Mouse (Mus musculus): ENCODE results near the gene Tldc1. TPM values are rescaled to one million over a fixed set of nuclear protein-coding genes. Genes with fewer than 3 reads are reported as not detected.

Tldc1 gene
- polyA plus RNA-seq, 1 experiment = 3.2 TPM

DNA sequence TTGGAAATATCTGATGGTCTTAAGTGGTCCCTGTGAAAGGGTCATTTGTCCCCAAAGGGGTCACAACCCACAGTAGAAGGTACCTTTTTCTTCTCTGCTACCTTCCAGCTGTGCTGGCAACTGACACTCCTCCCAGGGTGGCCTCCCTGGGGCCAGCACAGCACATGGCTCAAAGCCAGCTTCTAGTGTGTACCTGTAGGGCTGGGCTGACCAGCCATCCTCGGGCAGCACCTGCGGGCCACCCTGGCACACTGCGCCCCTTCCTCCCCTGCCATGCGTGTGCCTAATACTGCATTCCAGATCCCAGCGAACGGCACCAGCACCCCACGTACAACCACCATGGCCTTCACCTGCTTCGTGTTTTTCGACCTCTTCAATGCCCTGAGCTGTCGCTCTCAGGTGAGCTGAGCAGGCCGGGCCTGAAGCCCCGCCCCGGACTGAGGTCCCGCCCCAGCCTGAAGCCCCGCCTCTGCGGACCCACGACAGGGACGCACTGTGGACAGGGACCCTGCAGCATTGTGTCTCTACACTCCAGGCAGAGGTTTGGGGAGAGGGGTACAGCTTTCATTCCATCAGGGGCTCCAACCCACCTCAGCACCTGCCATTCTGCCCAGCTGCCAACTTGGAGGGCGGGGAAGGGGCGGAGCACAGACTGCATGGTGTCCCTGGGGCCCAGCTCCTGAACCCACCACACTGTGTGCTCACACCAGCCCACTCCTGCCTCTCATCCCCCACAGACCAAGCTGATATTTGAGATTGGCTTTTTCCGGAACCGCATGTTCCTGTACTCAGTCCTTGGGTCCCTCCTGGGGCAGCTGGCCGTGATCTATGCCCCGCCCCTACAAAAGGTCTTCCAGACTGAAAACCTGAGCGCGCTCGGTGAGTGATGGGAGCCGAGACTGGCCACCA, 22.7 kb downstream of the Tldc1 start:
- Histone ChIP-seq H3K4me1 (ENCODE audit: control insufficient read depth, insufficient read depth, low read length) (peaks cover 4% of the 10 kb centered on the region; the same call in 1 of the 2 replicates), H3K27ac (ENCODE audit: control insufficient read depth, insufficient read depth, low read depth, low read length, poor library complexity) (no peak overlapping the region), H3K4me3 (replicated peaks; ENCODE audit: control insufficient read depth, low read depth, low read length) (peak overlapping the region; percentile 54)
- 13% methylated on average over 28 of the region's 28 CpGs for WGBS
- TF ChIP-seq POLR2A (IDR thresholded peaks at IDR 0.05; ENCODE audit: borderline replicate concordance, control insufficient read depth, low read depth, low read length) (no peak), CTCF (IDR thresholded peaks at IDR 0.05; ENCODE audit: control insufficient read depth, insufficient read depth, low read length) (no peak)

GRCm38 (mm10) chr8:119744604-119745003, 33.6 kb downstream of the Tldc1 start:
- WGBS = 70% methylated on average over 4 of the region's 4 CpGs
- TF ChIP-seq POLR2A (IDR thresholded peaks at IDR 0.05; ENCODE audit: borderline replicate concordance, control insufficient read depth, low read depth, low read length) (no peak), CTCF (IDR thresholded peaks at IDR 0.05; ENCODE audit: control insufficient read depth, insufficient read depth, low read length) (no peak)
- no peaks in the 10 kb centered on the region for H3K4me1 ChIP-seq (ENCODE audit: control insufficient read depth, insufficient read depth, low read length)
- no peak overlapping the region for H3K27ac ChIP-seq (ENCODE audit: control insufficient read depth, insufficient read depth, low read depth, low read length, poor library complexity)
- no peak overlapping the region for H3K4me3 ChIP-seq (replicated peaks; ENCODE audit: control insufficient read depth, low read depth, low read length)

GRCm38 (mm10) chr8:119743291-119744026, 34.8 kb downstream of the Tldc1 start:
- peak; percentile 64 for TF ChIP-seq CTCF (IDR thresholded peaks at IDR 0.05; ENCODE audit: control insufficient read depth, insufficient read depth, low read length)
- TF ChIP-seq POLR2A (IDR thresholded peaks at IDR 0.05; ENCODE audit: borderline replicate concordance, control insufficient read depth, low read depth, low read length) = no peak
- Histone ChIP-seq H3K4me1 (ENCODE audit: control insufficient read depth, insufficient read depth, low read length) (no peaks in the 10 kb centered on the region), H3K27ac (ENCODE audit: control insufficient read depth, insufficient read depth, low read depth, low read length, poor library complexity) (no peak overlapping the region), H3K4me3 (replicated peaks; ENCODE audit: control insufficient read depth, low read depth, low read length) (no peak overlapping the region)
- 67% methylated on average over 13 of the region's 13 CpGs for WGBS

DNA sequence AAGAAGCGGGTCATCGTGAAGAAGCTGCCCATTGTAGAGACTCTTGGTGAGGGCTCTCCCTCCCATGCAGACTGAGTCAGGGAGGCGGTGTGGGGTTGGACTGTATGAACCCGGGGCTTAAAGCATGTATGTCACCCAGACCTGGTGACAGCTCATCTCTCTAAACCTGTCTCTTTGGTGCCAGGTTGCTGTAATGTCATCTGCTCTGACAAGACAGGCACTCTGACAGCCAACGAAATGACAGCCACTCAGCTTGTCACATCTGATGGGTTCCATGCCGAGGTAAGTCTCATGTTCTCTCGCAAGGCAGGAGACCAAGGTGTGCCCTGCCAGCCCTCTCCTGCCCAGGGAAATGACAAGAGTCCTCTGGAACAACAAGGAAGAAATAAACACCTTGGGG, 35.8 kb downstream of the Tldc1 start:
- whole genome bisulfite sequencing = 83% methylated on average over 7 of the region's 7 CpGs
- Histone ChIP-seq H3K27ac (ENCODE audit: control insufficient read depth, insufficient read depth, low read depth, low read length, poor library complexity) (no peak overlapping the region), H3K4me3 (replicated peaks; ENCODE audit: control insufficient read depth, low read depth, low read length) (no peak overlapping the region), H3K4me1 (ENCODE audit: control insufficient read depth, insufficient read depth, low read length) (no peaks in the 10 kb centered on the region)
- TF ChIP-seq CTCF (IDR thresholded peaks at IDR 0.05; ENCODE audit: control insufficient read depth, insufficient read depth, low read length) = no peak
- TF ChIP-seq POLR2A (IDR thresholded peaks at IDR 0.05; ENCODE audit: borderline replicate concordance, control insufficient read depth, low read depth, low read length) = no peak

DNA sequence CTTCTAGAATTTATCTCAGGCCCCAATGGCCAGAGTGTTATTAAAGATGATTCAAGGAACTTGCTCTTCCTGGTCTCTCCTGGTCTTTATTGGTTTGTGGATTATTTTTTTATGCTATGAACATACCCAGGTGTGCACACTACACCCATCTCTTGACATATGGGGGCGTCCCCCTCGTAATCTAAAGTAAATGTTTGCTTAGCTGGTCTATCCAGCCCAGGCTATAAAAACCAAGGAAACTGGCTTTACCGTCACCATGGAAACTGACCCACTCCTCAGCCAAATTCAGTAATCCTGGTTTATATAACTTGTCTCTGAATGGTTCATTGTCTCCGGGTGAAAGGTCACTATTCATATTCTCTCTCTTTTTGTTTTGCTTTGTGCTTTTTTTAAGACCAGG, 37.6 kb downstream of the Tldc1 start:
- WGBS = 78% methylated on average over 4 of the region's 4 CpGs

GRCm38 (mm10) chr8:119738129-119738907, 39.9 kb downstream of the Tldc1 start:
- 67% methylated on average over 19 of the region's 19 CpGs for WGBS
- H3K27ac ChIP-seq (ENCODE audit: control insufficient read depth, insufficient read depth, low read depth, low read length, poor library complexity) = no peak overlapping the region
- no peak for TF ChIP-seq CTCF (IDR thresholded peaks at IDR 0.05; ENCODE audit: control insufficient read depth, insufficient read depth, low read length)
- no peak for TF ChIP-seq POLR2A (IDR thresholded peaks at IDR 0.05; ENCODE audit: borderline replicate concordance, control insufficient read depth, low read depth, low read length)

More for the DNA sequence above, 37.6 kb downstream of the Tldc1 start:
- Histone ChIP-seq H3K27ac (ENCODE audit: control insufficient read depth, insufficient read depth, low read depth, low read length, poor library complexity) (no peak overlapping the region), H3K4me3 (replicated peaks; ENCODE audit: control insufficient read depth, low read depth, low read length) (no peak overlapping the region), H3K4me1 (ENCODE audit: control insufficient read depth, insufficient read depth, low read length) (no peaks in the 10 kb centered on the region)
- TF ChIP-seq POLR2A (IDR thresholded peaks at IDR 0.05; ENCODE audit: borderline replicate concordance, control insufficient read depth, low read depth, low read length) = no peak
- no peak for TF ChIP-seq CTCF (IDR thresholded peaks at IDR 0.05; ENCODE audit: control insufficient read depth, insufficient read depth, low read length)

GRCm38 (mm10) chr8:119737093-119737900, 40.9 kb downstream of the Tldc1 start:
- no peak for TF ChIP-seq CTCF (IDR thresholded peaks at IDR 0.05; ENCODE audit: control insufficient read depth, insufficient read depth, low read length)
- TF ChIP-seq POLR2A (IDR thresholded peaks at IDR 0.05; ENCODE audit: borderline replicate concordance, control insufficient read depth, low read depth, low read length) = no peak
- 62% methylated on average over 11 of the region's 11 CpGs for WGBS
- Histone ChIP-seq H3K27ac (ENCODE audit: control insufficient read depth, insufficient read depth, low read depth, low read length, poor library complexity) (no peak overlapping the region), H3K4me3 (replicated peaks; ENCODE audit: control insufficient read depth, low read depth, low read length) (no peak overlapping the region), H3K4me1 (ENCODE audit: control insufficient read depth, insufficient read depth, low read length) (no peaks in the 10 kb centered on the region)

More at GRCm38 (mm10) chr8:119738129-119738907, 39.9 kb downstream of the Tldc1 start:
- H3K4me3 ChIP-seq (replicated peaks; ENCODE audit: control insufficient read depth, low read depth, low read length) = no peak overlapping the region
- H3K4me1 ChIP-seq (ENCODE audit: control insufficient read depth, insufficient read depth, low read length) = no peaks in the 10 kb centered on the region

All from bone marrow, adult 2 months (tissue).